Mouse (Mus musculus) bone marrow, adult 2 months (tissue): ENCODE data around the gene Nedd8. TPM values are rescaled to one million over a fixed set of nuclear protein-coding genes. Genes with fewer than 3 reads are reported as not detected.

Experiments
- H3K27ac ChIP-seq: fragments of 200-500 bp; 2 replicates; pipeline ENCODE4 v1.5.1; 2012; ENCODE audit warnings: low read depth, mild to moderate bottlenecking, control low read depth, inconsistent platforms, low read length; ENCODE audit not compliant: control insufficient read depth, poor library complexity, insufficient read depth
- H3K4me1 ChIP-seq: fragments of 200-500 bp; 2 replicates; pipeline ENCODE4 v1.6.1; 2011; ENCODE audit warnings: low read length; ENCODE audit not compliant: control insufficient read depth, insufficient read depth
- H3K4me3 ChIP-seq: fragments of 200-500 bp; replicated peaks from 2 replicates; pipeline ENCODE3; 2011; ENCODE audit warnings: mild to moderate bottlenecking, low read depth, low read length, control low read depth; ENCODE audit not compliant: control insufficient read depth
- CTCF ChIP-seq: fragments of 200-500 bp; IDR thresholded peaks from 2 replicates; pipeline ENCODE4 v1.5.1; 2011; ENCODE audit warnings: low read length, control low read depth; ENCODE audit not compliant: control insufficient read depth, insufficient read depth
- POLR2A ChIP-seq: fragments of 200-500 bp; IDR thresholded peaks from 2 replicates; pipeline ENCODE4 v1.6.1; 2011; ENCODE audit warnings: low read depth, mild to moderate bottlenecking, control low read depth, low read length, borderline replicate concordance; ENCODE audit not compliant: control insufficient read depth
- WGBS: fragments of 180-500 bp; shearing (Covaris S2); methylation state at CpG from one replicate; pipeline ENCODE4 v1.1.7; 2018; 5-methylcytosine and 5-hydroxymethylcytosine counted together
- polyA plus RNA-seq: library from polyadenylated mRNA; stranded (reverse); fragments of >200 nt; gene quantifications from 2 replicates; pipeline ENCODE4 v1.2.4, GENCODE M21; 2011; ENCODE audit warnings: low replicate concordance; ENCODE audit not compliant: missing spikeins, insufficient read depth, insufficient read length

Gene Nedd8
- polyA plus RNA-seq, result 173 and 183 TPM in 2 replicates

- under 1% methylated on average over 38 of the region's 38 CpGs for WGBS
- peak; percentile 63; the same call in 1 of the 2 replicates for TF ChIP-seq POLR2A
- TF ChIP-seq CTCF, result 0 out of 2 replicates have a peak, but pooled peaks have one; percentile 7
- H3K27ac ChIP-seq, result peak within 1 kb of the TSS; percentile 80
- peak within 1 kb of the TSS; percentile 75 for H3K4me3 ChIP-seq
- H3K4me1 ChIP-seq, result no peaks in the 10 kb centered on the region; the same call in 1 of the 2 replicates
These were observed at the start of gene Nedd8, which contains the start of gene Gmpr2 for GRCm38 (mm10) chr14:55671833-55672740. Nedd8 (minus strand) TSS chr14:55672124. Gmpr2 (plus strand) TSS chr14:55671941.

GRCm38 (mm10) chr14:55721076-55721475, 49.2 kb upstream of the Nedd8 start:
- TF ChIP-seq POLR2A, result no peak
- no peak for TF ChIP-seq CTCF
- peaks cover 8% of the 10 kb centered on the region for H3K4me1 ChIP-seq
- H3K4me3 ChIP-seq, result no peak overlapping the region
- H3K27ac ChIP-seq, result no peak overlapping the region; the same call in 1 of the 2 replicates
- 81% methylated on average over 6 of the region's 6 CpGs for WGBS

- 92% methylated on average over 12 of the region's 12 CpGs for WGBS
- peaks cover 8% of the 10 kb centered on the region for H3K4me1 ChIP-seq
- no peak overlapping the region for H3K4me3 ChIP-seq
- H3K27ac ChIP-seq, result no peak overlapping the region
- TF ChIP-seq CTCF (no peak), POLR2A (no peak)
These were observed 48.7 kb upstream of the Nedd8 start for GRCm38 (mm10) chr14:55720666-55721065.

GRCm38 (mm10) chr14:55719737-55720136, 47.8 kb upstream of the Nedd8 start:
- Histone ChIP-seq H3K4me3 (no peak overlapping the region), H3K27ac (no peak overlapping the region), H3K4me1 (peaks cover 5% of the 10 kb centered on the region; the same call in 1 of the 2 replicates)
- 76% methylated on average over 6 of the region's 6 CpGs for WGBS
- TF ChIP-seq CTCF (no peak), POLR2A (no peak)

GRCm38 (mm10) chr14:55716884-55717283, 45.0 kb upstream of the Nedd8 start:
- H3K4me3 ChIP-seq, result no peak overlapping the region
- peaks cover 2% of the 10 kb centered on the region for H3K4me1 ChIP-seq
- H3K27ac ChIP-seq, result no peak overlapping the region
- 84% methylated on average over 8 of the region's 8 CpGs for WGBS
- no peak for TF ChIP-seq CTCF
- TF ChIP-seq POLR2A, result no peak

GRCm38 (mm10) chr14:55716271-55716670, 44.3 kb upstream of the Nedd8 start:
- Histone ChIP-seq H3K4me1 (peaks cover 2% of the 10 kb centered on the region), H3K4me3 (no peak overlapping the region), H3K27ac (no peak overlapping the region)
- 84% methylated on average over 6 of the region's 6 CpGs for WGBS
- TF ChIP-seq CTCF, result no peak
- TF ChIP-seq POLR2A, result no peak

- no peak overlapping the region for H3K4me3 ChIP-seq
- no peak overlapping the region for H3K27ac ChIP-seq
- 38% methylated on average over 6 of the region's 6 CpGs for WGBS
- peaks cover 2% of the 10 kb centered on the region for H3K4me1 ChIP-seq
- no peak for TF ChIP-seq POLR2A
- no peak for TF ChIP-seq CTCF
These were observed 43.0 kb upstream of the Nedd8 start for GRCm38 (mm10) chr14:55714893-55715292.

GRCm38 (mm10) chr14:55713729-55714122, 41.8 kb upstream of the Nedd8 start, which contains the start of gene Tgm1:
Tgm1 (minus strand) TSS chr14:55713926.
- no peak for TF ChIP-seq POLR2A
- no peak for TF ChIP-seq CTCF
- Histone ChIP-seq H3K4me3 (peak within 1 kb of the TSS; percentile 41), H3K4me1 (peaks cover 2% of the 10 kb centered on the region), H3K27ac (no peak within 1 kb of the TSS)
- 17% methylated on average over 4 of the region's 4 CpGs for WGBS
